Mouse (Mus musculus): ENCODE data around the gene Ubr3. TPM values are rescaled to one million over a fixed set of nuclear protein-coding genes. Genes with fewer than 3 reads are reported as not detected.

The Ubr3 gene
- polyA plus RNA-seq, 1 experiment from 2014 or later: 14.0 TPM

- H3K4me1 ChIP-seq: no peaks in the 10 kb centered on the region
- no peak overlapping the region for H3K4me3 ChIP-seq
- H3K27me3 ChIP-seq (ENCODE audit: insufficient read depth, poor library complexity, severe bottlenecking): no peaks in the 10 kb centered on the region
- no peak overlapping the region for H3K27ac ChIP-seq
- no peaks in the 10 kb centered on the region for H3K9me3 ChIP-seq
- peaks cover 54% of the 10 kb centered on the region for H3K36me3 ChIP-seq
- WGBS: 87% methylated on average over 2 of the region's 2 CpGs
- DNase-seq (ENCODE audit: low spot score): no peak
These were observed 109.4 kb downstream of the Ubr3 start for GRCm38 (mm10) chr2:70006492-70006891.

GRCm38 (mm10) chr2:70012941-70013340 is 115.9 kb downstream of the Ubr3 start:
- Histone ChIP-seq H3K9me3 (no peaks in the 10 kb centered on the region), H3K4me1 (no peaks in the 10 kb centered on the region), H3K4me3 (no peak overlapping the region), H3K27me3 (ENCODE audit: insufficient read depth, poor library complexity, severe bottlenecking) (no peaks in the 10 kb centered on the region), H3K36me3 (peaks cover 49% of the 10 kb centered on the region), H3K27ac (no peak overlapping the region)
- WGBS: 92% methylated on average over 8 of the region's 8 CpGs
- DNase-seq (ENCODE audit: low spot score): no peak

GRCm38 (mm10) chr2:70018236-70018635 is 121.2 kb downstream of the Ubr3 start:
- H3K27me3 ChIP-seq (ENCODE audit: insufficient read depth, poor library complexity, severe bottlenecking): no peaks in the 10 kb centered on the region
- peaks cover 62% of the 10 kb centered on the region for H3K36me3 ChIP-seq
- H3K9me3 ChIP-seq: no peaks in the 10 kb centered on the region
- no peaks in the 10 kb centered on the region for H3K4me1 ChIP-seq
- DNase-seq (ENCODE audit: low spot score): no peak
- H3K27ac ChIP-seq: no peak overlapping the region
- no peak overlapping the region for H3K4me3 ChIP-seq
- 73% methylated on average over 6 of the region's 6 CpGs for WGBS

- H3K36me3 ChIP-seq: peaks cover 36% of the 10 kb centered on the region
- no peaks in the 10 kb centered on the region for H3K4me1 ChIP-seq
- no peaks in the 10 kb centered on the region for H3K9me3 ChIP-seq
- no peak overlapping the region for H3K27ac ChIP-seq
- H3K4me3 ChIP-seq: no peak overlapping the region
- no peak for DNase-seq (ENCODE audit: low spot score)
- WGBS: 85% methylated on average over 2 of the region's 2 CpGs
- no peaks in the 10 kb centered on the region for H3K27me3 ChIP-seq (ENCODE audit: insufficient read depth, poor library complexity, severe bottlenecking)
These were observed 127.4 kb downstream of the Ubr3 start for GRCm38 (mm10) chr2:70024454-70024853.

- no peak overlapping the region for H3K27ac ChIP-seq
- H3K4me3 ChIP-seq: no peak overlapping the region
- no peaks in the 10 kb centered on the region for H3K27me3 ChIP-seq (ENCODE audit: insufficient read depth, poor library complexity, severe bottlenecking)
- no peaks in the 10 kb centered on the region for H3K4me1 ChIP-seq
- H3K9me3 ChIP-seq: no peaks in the 10 kb centered on the region
- WGBS: 87% methylated on average over 5 of the region's 5 CpGs
- DNase-seq (ENCODE audit: low spot score): no peak
- peaks cover 31% of the 10 kb centered on the region for H3K36me3 ChIP-seq
These were observed 128.7 kb downstream of the Ubr3 start for GRCm38 (mm10) chr2:70025711-70026110.

GRCm38 (mm10) chr2:70031472-70031871 is 134.4 kb downstream of the Ubr3 start:
- no peak for DNase-seq (ENCODE audit: low spot score)
- H3K36me3 ChIP-seq: 0 out of 2 replicates have a peak, but pooled peaks cover 3% of the 10 kb centered on the region
- no peaks in the 10 kb centered on the region for H3K9me3 ChIP-seq
- no peaks in the 10 kb centered on the region for H3K27me3 ChIP-seq (ENCODE audit: insufficient read depth, poor library complexity, severe bottlenecking)
- H3K27ac ChIP-seq: no peak overlapping the region
- no peak overlapping the region for H3K4me3 ChIP-seq
- no peaks in the 10 kb centered on the region for H3K4me1 ChIP-seq
- WGBS: 98% methylated on average over 2 of the region's 2 CpGs

- no peak for DNase-seq (ENCODE audit: low spot score)
- Histone ChIP-seq H3K27ac (no peak overlapping the region), H3K36me3 (no peaks in the 10 kb centered on the region), H3K27me3 (ENCODE audit: insufficient read depth, poor library complexity, severe bottlenecking) (no peaks in the 10 kb centered on the region), H3K4me3 (no peak overlapping the region), H3K4me1 (peaks cover 6% of the 10 kb centered on the region; the same call in 1 of the 2 replicates), H3K9me3 (no peaks in the 10 kb centered on the region)
- WGBS: 78% methylated on average over 5 of the region's 5 CpGs
These were observed 137.8 kb downstream of the Ubr3 start for GRCm38 (mm10) chr2:70034895-70035294.

GRCm38 (mm10) chr2:70035358-70035757 is 138.3 kb downstream of the Ubr3 start:
- DNase-seq (ENCODE audit: low spot score): no peak
- 63% methylated on average over 1 of the region's 1 CpGs for WGBS
- Histone ChIP-seq H3K36me3 (no peaks in the 10 kb centered on the region), H3K4me1 (peaks cover 6% of the 10 kb centered on the region; the same call in 1 of the 2 replicates), H3K9me3 (no peaks in the 10 kb centered on the region), H3K27me3 (ENCODE audit: insufficient read depth, poor library complexity, severe bottlenecking) (no peaks in the 10 kb centered on the region), H3K27ac (no peak overlapping the region), H3K4me3 (no peak overlapping the region)

GRCm38 (mm10) chr2:70037221-70037620 is 140.2 kb downstream of the Ubr3 start:
- Histone ChIP-seq H3K27ac (no peak overlapping the region), H3K4me3 (no peak overlapping the region), H3K36me3 (no peaks in the 10 kb centered on the region), H3K9me3 (no peaks in the 10 kb centered on the region), H3K27me3 (ENCODE audit: insufficient read depth, poor library complexity, severe bottlenecking) (no peaks in the 10 kb centered on the region), H3K4me1 (peaks cover 6% of the 10 kb centered on the region; the same call in 1 of the 2 replicates)
- DNase-seq (ENCODE audit: low spot score): no peak
- WGBS: 66% methylated on average over 8 of the region's 8 CpGs

GRCm38 (mm10) chr2:70038752-70039151 is 141.7 kb downstream of the Ubr3 start, which contains the start of gene Myo3b:
Myo3b (plus strand) TSS chr2:70039126.
- no peaks in the 10 kb centered on the region for H3K27me3 ChIP-seq (ENCODE audit: insufficient read depth, poor library complexity, severe bottlenecking)
- H3K27ac ChIP-seq: no peak within 1 kb of the TSS
- no peak within 1 kb of the TSS for H3K4me3 ChIP-seq
- H3K9me3 ChIP-seq: no peaks in the 10 kb centered on the region
- H3K4me1 ChIP-seq: peaks cover 6% of the 10 kb centered on the region; the same call in 1 of the 2 replicates
- H3K36me3 ChIP-seq: no peaks in the 10 kb centered on the region
- 36% methylated on average over 7 of the region's 7 CpGs for WGBS
- DNase-seq (ENCODE audit: low spot score): no peak

GRCm38 (mm10) chr2:70044466-70044865 is 147.4 kb downstream of the Ubr3 start:
- no peak for DNase-seq (ENCODE audit: low spot score)
- H3K9me3 ChIP-seq: no peaks in the 10 kb centered on the region
- WGBS: 66% methylated on average over 6 of the region's 6 CpGs
- H3K27me3 ChIP-seq (ENCODE audit: insufficient read depth, poor library complexity, severe bottlenecking): no peaks in the 10 kb centered on the region
- H3K36me3 ChIP-seq: no peaks in the 10 kb centered on the region
- no peak overlapping the region for H3K27ac ChIP-seq
- no peak overlapping the region for H3K4me3 ChIP-seq
- no peaks in the 10 kb centered on the region for H3K4me1 ChIP-seq

GRCm38 (mm10) chr2:70047868-70048267 is 150.8 kb downstream of the Ubr3 start:
- Histone ChIP-seq H3K27me3 (ENCODE audit: insufficient read depth, poor library complexity, severe bottlenecking) (no peaks in the 10 kb centered on the region), H3K27ac (no peak overlapping the region), H3K4me1 (no peaks in the 10 kb centered on the region), H3K9me3 (no peaks in the 10 kb centered on the region), H3K4me3 (no peak overlapping the region), H3K36me3 (no peaks in the 10 kb centered on the region)
- DNase-seq (ENCODE audit: low spot score): no peak
- WGBS: 83% methylated on average over 11 of the region's 11 CpGs

GRCm38 (mm10) chr2:70053803-70054202 is 156.8 kb downstream of the Ubr3 start:
- 83% methylated on average over 9 of the region's 9 CpGs for WGBS
- Histone ChIP-seq H3K36me3 (no peaks in the 10 kb centered on the region), H3K27ac (no peak overlapping the region), H3K9me3 (no peaks in the 10 kb centered on the region), H3K27me3 (ENCODE audit: insufficient read depth, poor library complexity, severe bottlenecking) (no peaks in the 10 kb centered on the region), H3K4me3 (no peak overlapping the region), H3K4me1 (no peaks in the 10 kb centered on the region)
- DNase-seq (ENCODE audit: low spot score): no peak

GRCm38 (mm10) chr2:70058201-70058600 is 161.2 kb downstream of the Ubr3 start:
- Histone ChIP-seq H3K4me3 (no peak overlapping the region), H3K27me3 (ENCODE audit: insufficient read depth, poor library complexity, severe bottlenecking) (no peaks in the 10 kb centered on the region), H3K27ac (no peak overlapping the region), H3K4me1 (0 out of 2 replicates have a peak, but pooled peaks cover 4% of the 10 kb centered on the region), H3K9me3 (no peaks in the 10 kb centered on the region), H3K36me3 (no peaks in the 10 kb centered on the region)
- no peak for DNase-seq (ENCODE audit: low spot score)
- 82% methylated on average over 4 of the region's 4 CpGs for WGBS

All from heart, embryonic 10.5 days (tissue).